Mouse (Mus musculus) ES-Bruce4 (cell line): ENCODE data around the gene Susd4. TPM values are rescaled to one million over a fixed set of nuclear protein-coding genes. Genes with fewer than 3 reads are reported as not detected.

Experiments used
- H3K27ac ChIP-seq: 2 replicates; pipeline ENCODE4 v1.5.1; 2012; ENCODE audit warnings: low read length, inconsistent platforms; ENCODE audit not compliant: insufficient read depth
- H3K27me3 ChIP-seq: 2 replicates; pipeline ENCODE4 v1.6.1; 2012; ENCODE audit warnings: mild to moderate bottlenecking, low read length, inconsistent platforms; ENCODE audit not compliant: control insufficient read depth, poor library complexity, insufficient read depth, severe bottlenecking
- H3K36me3 ChIP-seq: 2 replicates; pipeline ENCODE4 v1.6.1; 2012; ENCODE audit warnings: inconsistent platforms, mild to moderate bottlenecking, low read length, moderate library complexity; ENCODE audit not compliant: control insufficient read depth, poor library complexity, insufficient read depth, severe bottlenecking
- H3K4me1 ChIP-seq: one replicate; pipeline ENCODE4 v1.8.1; 2011; ENCODE audit warnings: low read length; ENCODE audit not compliant: control insufficient read depth, insufficient read depth
- H3K4me3 ChIP-seq: 2 replicates; pipeline ENCODE4 v1.5.1; 2011; ENCODE audit warnings: low read depth, mild to moderate bottlenecking, low read length
- H3K9ac ChIP-seq: 2 replicates; pipeline ENCODE4 v1.6.1; 2012; ENCODE audit warnings: low read depth, mild to moderate bottlenecking, inconsistent platforms; ENCODE audit not compliant: poor library complexity, severe bottlenecking
- H3K9me3 ChIP-seq: replicated peaks from 2 replicates; pipeline ENCODE4 v1.6.1; 2012; ENCODE audit warnings: mild to moderate bottlenecking, low read length, inconsistent platforms; ENCODE audit not compliant: control insufficient read depth, poor library complexity, insufficient read depth, severe bottlenecking
- CTCF ChIP-seq: IDR thresholded peaks from one replicate; pipeline ENCODE4 v1.8.1; 2011; ENCODE audit warnings: low read depth, low read length
- EP300 ChIP-seq: IDR thresholded peaks from 2 replicates; pipeline ENCODE4 v1.6.1; 2011; ENCODE audit warnings: low read depth, low read length; ENCODE audit not compliant: insufficient read depth
- POLR2A ChIP-seq: IDR thresholded peaks from one replicate; pipeline ENCODE4 v1.8.1; 2011; ENCODE audit warnings: low read length; ENCODE audit not compliant: insufficient read depth
- polyA plus RNA-seq: library from polyadenylated mRNA; stranded (reverse); fragments of >200 nt; gene quantifications from 2 replicates; pipeline ENCODE4 v1.2.4, GENCODE M21; 2011; ENCODE audit warnings: low read depth; ENCODE audit not compliant: missing spikeins, insufficient read depth, insufficient read length

Susd4 gene
- polyA plus RNA-seq, 1 experiment = 24.6 TPM

- no peak overlapping the region for H3K4me3 ChIP-seq
- H3K36me3 ChIP-seq = no peaks in the 10 kb centered on the region
- H3K27me3 ChIP-seq = no peaks in the 10 kb centered on the region
- H3K4me1 ChIP-seq = no peaks in the 10 kb centered on the region
- no peak overlapping the region for H3K9ac ChIP-seq
- no peaks in the 10 kb centered on the region for H3K9me3 ChIP-seq
- TF ChIP-seq CTCF (no peak), EP300 (no peak), POLR2A (no peak)
- H3K27ac ChIP-seq = no peak overlapping the region
These were observed 60.2 kb downstream of the Susd4 start for GRCm38 (mm10) chr1:182823723-182824421.

- Histone ChIP-seq H3K27ac (no peak overlapping the region), H3K4me3 (no peak overlapping the region), H3K27me3 (no peaks in the 10 kb centered on the region), H3K9me3 (no peaks in the 10 kb centered on the region), H3K36me3 (no peaks in the 10 kb centered on the region), H3K4me1 (no peaks in the 10 kb centered on the region), H3K9ac (no peak overlapping the region)
- no peak for TF ChIP-seq CTCF
- no peak for TF ChIP-seq POLR2A
- TF ChIP-seq EP300 = no peak
These were observed 62.9 kb downstream of the Susd4 start for GRCm38 (mm10) chr1:182826557-182826956.

GRCm38 (mm10) chr1:182838061-182838460 lies 74.4 kb downstream of the Susd4 start:
- no peaks in the 10 kb centered on the region for H3K27me3 ChIP-seq
- TF ChIP-seq POLR2A (no peak), CTCF (no peak), EP300 (no peak)
- H3K4me3 ChIP-seq = no peak overlapping the region
- no peak overlapping the region for H3K27ac ChIP-seq
- H3K9me3 ChIP-seq = no peaks in the 10 kb centered on the region
- no peaks in the 10 kb centered on the region for H3K36me3 ChIP-seq
- H3K9ac ChIP-seq = no peak overlapping the region
- H3K4me1 ChIP-seq = no peaks in the 10 kb centered on the region

- no peak overlapping the region for H3K4me3 ChIP-seq
- H3K36me3 ChIP-seq = no peaks in the 10 kb centered on the region
- H3K4me1 ChIP-seq = no peaks in the 10 kb centered on the region
- no peak for TF ChIP-seq CTCF
- TF ChIP-seq POLR2A = no peak
- no peak for TF ChIP-seq EP300
- H3K9me3 ChIP-seq = no peaks in the 10 kb centered on the region
- no peak overlapping the region for H3K27ac ChIP-seq
- H3K27me3 ChIP-seq = no peaks in the 10 kb centered on the region
- no peak overlapping the region for H3K9ac ChIP-seq
These were observed 75.8 kb downstream of the Susd4 start for GRCm38 (mm10) chr1:182839332-182839929.

- Histone ChIP-seq H3K36me3 (no peaks in the 10 kb centered on the region), H3K27me3 (no peaks in the 10 kb centered on the region), H3K9me3 (no peaks in the 10 kb centered on the region), H3K4me1 (no peaks in the 10 kb centered on the region), H3K9ac (no peak overlapping the region), H3K27ac (no peak overlapping the region), H3K4me3 (no peak overlapping the region)
- TF ChIP-seq POLR2A (no peak), CTCF (no peak), EP300 (no peak)
These were observed 76.4 kb downstream of the Susd4 start for GRCm38 (mm10) chr1:182840011-182840410.

GRCm38 (mm10) chr1:182840606-182841005 lies 76.9 kb downstream of the Susd4 start:
- Histone ChIP-seq H3K27ac (no peak overlapping the region), H3K27me3 (no peaks in the 10 kb centered on the region), H3K36me3 (no peaks in the 10 kb centered on the region), H3K4me3 (no peak overlapping the region), H3K9me3 (no peaks in the 10 kb centered on the region), H3K4me1 (no peaks in the 10 kb centered on the region), H3K9ac (no peak overlapping the region)
- TF ChIP-seq CTCF (no peak), EP300 (no peak), POLR2A (no peak)
